Mouse (Mus musculus) fibroblast of lung, adult 2 months (primary cell): ENCODE measurements around the gene Dcpp1.
A peak's percentile ranks its signal among the peaks of the same experiment; 100 is the strongest.
"Not testable (repeated sequence)": the region's sequence is repeated elsewhere in the genome, so short reads cannot be mapped to it uniquely, and the experiment has no call there.

Source experiments
- DNase-seq: peaks from one replicate; pipeline ENCODE4 v3.0.0-alpha.2; 2011; ENCODE audit warnings: low read depth

Dcpp1 gene

DNA sequence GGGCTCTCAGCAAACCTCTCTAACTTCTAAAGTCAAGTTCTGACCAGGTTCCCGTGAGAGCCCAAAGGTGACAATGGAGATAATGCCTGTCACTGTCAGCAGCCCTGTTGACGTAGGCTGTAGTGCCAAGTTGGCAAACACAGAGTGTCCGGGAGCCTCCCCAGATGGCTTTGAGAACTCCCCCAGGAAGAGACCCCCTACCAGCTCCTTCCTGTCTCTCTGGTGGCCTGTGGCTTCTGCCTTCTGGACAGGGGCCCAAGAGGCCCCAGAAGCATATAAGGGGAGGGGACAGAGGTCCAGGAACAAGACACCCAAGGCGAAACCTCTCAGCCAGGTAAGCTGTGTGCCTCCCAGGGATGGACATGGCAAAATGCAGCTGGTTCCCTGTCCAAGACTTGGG, at the start of gene Dcpp1, which contains the start of gene Dcpp2:
Gene Dcpp1, plus strand, starts transcription at position 301 of the 400 bp plus-strand sequence.
Gene Dcpp2, plus strand, starts transcription at position 305 of the 400 bp plus-strand sequence.
- DNase-seq = not testable (repeated sequence)

DNA sequence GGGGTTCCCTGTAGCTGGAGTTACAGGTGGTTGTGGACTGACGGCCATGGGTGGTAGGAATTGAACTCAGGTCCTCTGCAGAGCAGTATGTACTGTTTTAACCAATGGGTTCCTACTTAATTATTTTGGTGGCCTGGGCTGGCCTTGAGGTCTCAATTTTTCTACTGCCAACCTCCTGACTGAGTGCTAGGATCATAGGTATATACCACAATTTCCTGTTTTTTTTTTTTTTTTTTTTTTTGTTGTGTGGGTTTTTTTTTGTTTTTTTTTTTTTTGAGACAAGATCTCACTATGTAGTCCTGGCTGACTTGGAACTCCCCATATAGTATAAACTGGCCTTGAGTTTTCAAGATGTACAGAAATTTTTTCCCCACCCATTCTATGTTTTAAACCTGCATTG, 49.5 kb upstream of the Dcpp1 start:
- no peak for DNase-seq

DNA sequence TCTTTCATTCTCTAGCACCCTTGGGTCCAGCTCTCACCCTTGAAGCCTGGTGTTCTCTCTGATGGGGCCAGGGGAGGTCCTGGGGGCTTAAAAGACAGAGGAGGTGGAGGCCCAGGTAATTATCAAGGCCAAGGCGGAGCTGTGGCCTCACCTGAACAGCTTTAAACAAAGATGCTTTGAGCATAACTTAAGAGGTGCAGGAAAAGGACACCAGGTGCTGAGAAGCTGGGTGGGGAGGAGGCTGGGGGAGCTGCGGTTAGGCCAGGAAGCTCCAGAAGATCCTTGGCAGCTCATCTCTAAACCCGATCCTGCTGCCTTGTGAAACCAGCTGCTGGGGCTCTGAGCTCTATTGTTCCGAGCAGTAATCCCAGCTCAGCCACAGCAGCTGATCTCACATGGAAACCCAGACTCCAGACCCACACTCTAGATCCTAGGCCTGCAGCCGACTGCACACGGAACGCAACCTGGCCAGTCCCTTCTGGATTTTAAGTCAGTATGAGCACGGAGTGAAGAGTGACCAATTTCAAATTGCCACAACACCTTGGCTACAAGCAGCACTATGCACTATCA, 44.6 kb upstream of the Dcpp1 start, which contains the start of gene Prss33:
Gene Prss33, minus strand, starts transcription at position 51 of the 570 bp plus-strand sequence.
- DNase-seq = no peak

DNA sequence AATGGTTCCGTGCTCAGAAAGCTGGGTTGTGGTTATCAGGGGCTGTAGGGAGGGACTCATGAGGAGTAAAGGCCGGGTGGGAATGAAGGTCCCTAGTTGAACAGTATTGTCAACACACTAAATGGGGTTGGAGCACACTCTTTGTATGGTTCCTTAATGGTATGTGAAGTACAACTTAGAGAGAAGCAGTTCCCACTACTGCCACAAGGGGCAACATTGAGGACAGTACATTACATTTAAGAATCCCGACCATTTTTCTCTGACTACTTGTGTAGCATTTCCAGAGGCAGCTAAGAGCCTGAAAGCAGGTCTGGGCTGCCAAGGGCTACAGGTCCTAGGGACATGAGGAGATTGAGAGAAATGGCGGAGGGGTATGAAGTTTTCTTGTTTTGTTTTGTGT, 39.5 kb upstream of the Dcpp1 start:
- peak; percentile 28 for DNase-seq

DNA sequence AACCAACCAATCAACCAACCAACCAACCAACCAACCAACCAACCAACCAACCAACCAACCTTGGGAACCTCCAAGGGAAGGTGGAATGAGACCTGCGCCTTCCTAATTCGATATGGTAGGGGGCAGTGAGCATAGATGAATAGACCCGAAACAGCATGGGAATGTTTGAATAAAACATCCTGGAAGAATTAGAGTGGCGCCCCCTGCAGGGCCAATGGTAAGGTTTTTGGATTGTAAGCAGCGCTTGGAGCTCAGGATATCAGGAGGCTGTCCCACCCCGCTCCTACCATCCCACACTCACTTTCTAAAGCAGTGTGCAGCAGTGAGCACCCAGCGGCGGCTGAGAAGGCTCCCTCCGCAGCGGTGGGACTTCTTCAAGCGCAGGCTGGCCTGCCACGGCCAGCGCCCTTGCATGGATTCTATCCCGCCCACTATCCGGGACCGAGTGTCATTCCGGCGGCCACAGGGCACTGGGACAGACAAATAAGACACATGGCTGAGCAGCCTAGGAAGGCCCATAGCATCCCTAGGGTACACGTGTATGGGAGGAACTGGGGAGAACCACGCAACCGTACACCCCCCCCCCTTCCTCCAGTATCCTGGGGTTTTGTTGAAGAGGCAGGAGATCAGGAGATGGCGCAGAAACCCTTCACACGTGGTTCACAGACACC, 37.4 kb upstream of the Dcpp1 start:
- no peak for DNase-seq

DNA sequence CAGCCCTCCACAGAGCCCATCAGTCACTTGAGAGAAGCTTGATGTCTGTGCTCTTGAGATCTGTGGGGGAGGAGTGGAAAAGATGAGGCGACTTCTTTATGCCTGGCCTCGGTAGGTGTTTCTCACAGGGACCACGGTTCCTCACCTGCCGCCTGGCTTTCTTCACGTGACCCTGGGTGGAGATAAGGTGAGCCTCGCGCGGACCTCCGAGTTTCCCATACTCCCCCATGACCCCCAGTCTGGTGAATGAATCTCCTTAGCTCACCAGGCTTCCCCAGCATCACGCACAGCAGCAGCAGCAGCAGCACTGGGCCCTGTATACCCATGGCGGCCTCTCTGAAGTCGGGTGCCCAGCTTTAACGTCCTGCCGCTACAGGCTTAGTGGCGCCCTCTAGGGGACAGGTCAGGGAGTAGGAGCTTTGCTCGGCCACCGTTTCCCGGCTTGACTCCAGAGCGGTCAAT, 36.8 kb upstream of the Dcpp1 start, which contains the start of the genes Prss32 and Prss41:
Gene Prss32, plus strand, starts transcription at position 44 of the 462 bp plus-strand sequence.
Gene Prss41, minus strand, starts transcription at position 361 of the 462 bp plus-strand sequence.
- no peak for DNase-seq

DNA sequence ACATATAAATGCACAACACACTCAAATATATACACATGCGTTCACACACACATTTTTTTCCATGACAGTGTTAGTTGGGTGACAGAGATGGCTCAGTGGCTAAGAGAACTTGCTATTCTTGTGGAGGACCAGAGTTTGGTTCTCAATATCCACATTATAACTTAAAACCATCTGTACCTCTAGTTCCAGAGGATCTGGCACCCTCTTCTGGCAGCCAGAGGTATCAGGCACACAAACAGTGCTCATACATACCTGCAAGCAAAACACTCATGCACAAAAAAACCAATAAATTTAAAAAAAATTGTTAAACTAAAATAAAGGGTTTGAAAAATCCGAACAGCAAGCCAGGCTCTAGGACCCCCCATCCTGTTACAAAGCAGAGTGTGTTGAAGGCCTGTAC, 30.6 kb upstream of the Dcpp1 start:
- DNase-seq = no peak

DNA sequence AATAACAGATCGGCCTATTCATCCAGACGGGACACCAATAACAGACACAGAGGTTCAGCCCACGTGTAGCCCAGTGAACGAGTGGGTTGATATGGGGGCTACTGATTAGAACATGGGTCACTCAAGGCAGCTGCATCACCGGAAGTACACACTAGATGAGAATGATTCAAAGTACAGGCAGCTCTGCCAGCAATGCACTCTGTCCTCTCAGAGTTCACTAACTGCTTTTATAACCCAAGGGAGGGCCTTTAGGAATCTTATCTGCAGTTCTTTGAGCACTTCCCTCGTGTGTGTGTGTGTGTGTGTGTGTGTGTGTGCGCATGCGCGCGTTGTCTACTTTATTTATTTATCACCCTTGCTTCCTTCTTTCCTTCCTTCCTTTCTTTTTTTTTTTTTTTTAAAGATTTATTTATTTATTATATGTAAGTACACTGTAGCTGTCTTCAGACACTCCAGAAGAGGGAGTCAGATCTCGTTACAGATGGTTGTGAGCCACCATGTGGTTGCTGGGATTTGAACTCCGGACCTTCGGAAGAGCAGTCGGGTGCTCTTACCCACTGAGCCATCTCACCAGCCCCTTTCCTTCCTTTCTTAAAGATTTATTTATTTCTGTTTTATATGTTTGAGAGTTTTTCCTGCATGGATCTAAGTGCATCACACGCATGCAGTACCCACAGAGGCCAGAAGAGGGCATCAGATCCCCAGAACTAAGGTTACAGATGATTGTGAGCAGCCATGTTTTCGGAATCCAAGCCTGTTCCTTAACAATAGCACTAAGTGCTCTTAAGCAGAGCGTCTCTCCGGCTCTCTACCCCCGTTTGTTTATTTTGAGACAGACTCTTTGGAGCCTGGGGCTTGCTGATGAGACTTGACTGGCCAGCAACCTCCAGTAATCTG, 29.6 kb upstream of the Dcpp1 start:
- DNase-seq = peak; percentile 28

DNA sequence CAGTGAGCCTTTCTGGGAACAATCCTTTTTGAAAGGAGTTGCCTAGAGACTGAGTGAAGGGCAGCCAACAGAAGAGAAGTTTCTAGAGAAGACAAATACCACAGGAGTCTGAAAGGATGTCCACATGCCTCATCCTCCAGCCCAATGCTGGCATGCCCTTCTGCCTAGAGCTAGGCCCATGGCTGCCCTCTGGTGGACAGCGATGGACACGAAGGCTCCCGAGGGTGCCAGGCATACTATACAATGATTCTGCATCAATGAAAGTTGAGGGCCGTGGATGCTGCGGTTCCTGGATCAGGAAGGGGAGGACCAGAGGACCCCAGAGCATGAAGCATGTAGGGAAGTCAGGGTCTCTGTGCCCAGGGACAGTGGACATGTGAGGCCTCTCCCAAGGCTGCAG, 27.4 kb upstream of the Dcpp1 start:
- DNase-seq = no peak

DNA sequence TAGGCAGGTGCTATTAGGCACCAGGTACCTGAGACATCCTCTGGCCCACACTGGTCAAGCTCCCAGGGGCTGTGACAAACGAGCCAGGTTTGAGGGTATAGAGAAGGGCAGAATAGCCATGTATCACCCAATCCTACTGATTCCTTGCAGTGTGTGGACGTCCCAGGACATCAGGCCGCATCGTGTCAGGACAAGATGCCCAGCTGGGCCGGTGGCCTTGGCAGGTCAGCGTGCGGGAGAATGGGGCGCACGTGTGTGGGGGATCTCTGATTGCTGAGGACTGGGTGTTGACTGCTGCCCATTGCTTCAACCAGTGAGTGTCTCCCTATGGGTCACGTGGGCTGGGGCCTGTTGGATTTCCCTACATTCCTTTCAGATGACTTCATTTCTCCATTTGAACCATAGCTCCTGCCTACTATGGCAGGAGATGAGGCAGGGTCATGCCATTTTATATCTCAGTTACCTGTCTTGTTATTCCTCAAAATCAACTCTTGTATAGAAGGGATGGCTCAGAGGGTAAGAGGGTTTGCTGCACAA, 26.4 kb upstream of the Dcpp1 start:
- no peak for DNase-seq

DNA sequence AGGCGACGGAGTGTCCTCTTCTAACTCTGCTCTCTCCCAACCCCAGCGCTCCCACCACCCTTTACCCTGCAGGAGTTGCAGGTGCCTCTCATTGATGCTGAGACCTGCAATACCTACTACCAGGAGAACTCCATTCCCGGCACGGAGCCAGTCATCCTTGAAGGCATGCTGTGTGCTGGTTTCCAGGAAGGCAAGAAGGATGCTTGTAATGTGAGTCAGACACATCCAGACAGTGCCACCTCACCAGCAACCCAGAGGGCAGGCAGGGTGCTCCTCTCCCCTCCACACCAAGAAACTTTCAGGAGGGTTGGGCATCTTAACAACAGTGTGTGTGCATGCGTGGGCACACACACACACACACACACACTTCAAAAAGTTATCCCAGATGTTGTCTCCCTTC, 23.5 kb upstream of the Dcpp1 start:
- peak; percentile 19 for DNase-seq

DNA sequence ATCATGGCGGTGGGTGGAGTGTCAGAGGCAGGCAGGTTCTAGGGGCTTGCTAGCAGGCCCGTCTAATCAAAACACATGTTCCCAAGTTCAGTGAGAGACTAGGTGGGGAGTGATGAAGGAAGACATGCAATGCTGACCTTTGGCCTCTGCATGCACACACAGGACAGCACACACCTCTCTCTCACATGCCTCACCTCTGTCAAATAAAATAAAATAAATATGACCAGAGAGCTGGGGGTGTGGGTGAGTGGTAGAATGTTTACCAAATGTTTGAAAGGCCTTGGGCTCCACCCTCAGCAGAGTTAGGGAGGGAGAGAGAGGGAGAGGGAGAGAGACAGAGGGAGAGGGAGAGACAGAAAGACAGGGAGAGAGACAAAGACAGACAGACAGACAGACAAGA, 22.8 kb upstream of the Dcpp1 start:
- DNase-seq = no peak

DNA sequence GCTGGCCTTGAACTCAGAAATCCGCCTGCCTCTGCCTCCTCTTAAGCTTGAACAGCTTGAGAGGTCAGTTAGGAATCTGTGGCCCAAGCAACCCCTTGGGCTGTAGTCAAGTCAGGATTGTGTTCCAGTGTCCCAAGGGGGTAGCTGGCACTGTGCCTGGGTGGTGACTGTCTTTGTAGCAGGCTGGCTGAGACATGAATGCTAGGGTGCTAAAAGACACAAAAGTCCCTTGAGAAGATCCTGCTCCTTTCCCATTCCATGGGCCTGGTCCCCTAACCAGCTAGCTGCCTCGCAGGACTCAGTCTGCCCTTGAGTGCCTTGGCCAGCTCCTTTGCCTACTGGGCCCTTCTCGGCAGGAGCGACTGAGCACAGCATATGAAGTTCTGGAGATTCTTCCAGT, 17.8 kb upstream of the Dcpp1 start:
- DNase-seq = no peak

DNA sequence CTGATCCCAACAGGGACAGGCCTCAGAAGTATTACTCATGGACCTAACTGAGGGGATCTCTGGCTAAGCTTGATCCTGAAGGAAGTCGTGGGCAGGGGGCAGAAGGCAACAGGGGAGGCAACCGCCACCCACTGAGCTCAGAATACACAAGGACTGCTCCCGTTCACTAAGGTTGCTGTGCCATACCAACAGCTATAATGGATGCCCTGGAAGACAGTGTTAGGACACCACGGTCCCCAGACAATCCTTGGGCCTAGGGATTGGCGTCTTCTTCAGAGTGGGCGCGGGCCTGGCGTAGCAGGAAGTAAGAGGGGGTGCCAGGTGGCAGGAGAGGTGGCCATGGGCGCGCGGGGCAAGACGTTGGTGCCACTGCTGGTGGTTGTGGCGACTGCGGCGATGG, 12.9 kb upstream of the Dcpp1 start, which contains the start of gene Prss21:
Gene Prss21, plus strand, starts transcription at position 301 of the 400 bp plus-strand sequence.
- no peak for DNase-seq

DNA sequence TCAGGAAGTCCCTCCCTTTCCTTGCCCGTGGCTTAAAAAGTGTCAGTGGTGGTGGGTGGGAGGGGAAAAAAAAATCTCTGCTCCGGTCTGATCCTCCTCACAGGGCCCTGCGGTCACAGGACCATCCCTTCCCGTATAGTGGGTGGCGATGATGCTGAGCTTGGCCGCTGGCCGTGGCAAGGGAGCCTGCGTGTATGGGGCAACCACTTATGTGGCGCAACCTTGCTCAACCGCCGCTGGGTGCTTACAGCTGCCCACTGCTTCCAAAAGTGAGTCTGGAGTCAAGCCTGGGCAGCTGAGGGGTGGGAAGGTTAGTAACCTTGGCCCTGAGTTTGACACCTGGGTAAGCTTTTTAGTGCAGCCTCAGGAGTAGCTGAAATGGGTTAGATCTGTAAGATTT, 12.2 kb upstream of the Dcpp1 start:
- DNase-seq = no peak

DNA sequence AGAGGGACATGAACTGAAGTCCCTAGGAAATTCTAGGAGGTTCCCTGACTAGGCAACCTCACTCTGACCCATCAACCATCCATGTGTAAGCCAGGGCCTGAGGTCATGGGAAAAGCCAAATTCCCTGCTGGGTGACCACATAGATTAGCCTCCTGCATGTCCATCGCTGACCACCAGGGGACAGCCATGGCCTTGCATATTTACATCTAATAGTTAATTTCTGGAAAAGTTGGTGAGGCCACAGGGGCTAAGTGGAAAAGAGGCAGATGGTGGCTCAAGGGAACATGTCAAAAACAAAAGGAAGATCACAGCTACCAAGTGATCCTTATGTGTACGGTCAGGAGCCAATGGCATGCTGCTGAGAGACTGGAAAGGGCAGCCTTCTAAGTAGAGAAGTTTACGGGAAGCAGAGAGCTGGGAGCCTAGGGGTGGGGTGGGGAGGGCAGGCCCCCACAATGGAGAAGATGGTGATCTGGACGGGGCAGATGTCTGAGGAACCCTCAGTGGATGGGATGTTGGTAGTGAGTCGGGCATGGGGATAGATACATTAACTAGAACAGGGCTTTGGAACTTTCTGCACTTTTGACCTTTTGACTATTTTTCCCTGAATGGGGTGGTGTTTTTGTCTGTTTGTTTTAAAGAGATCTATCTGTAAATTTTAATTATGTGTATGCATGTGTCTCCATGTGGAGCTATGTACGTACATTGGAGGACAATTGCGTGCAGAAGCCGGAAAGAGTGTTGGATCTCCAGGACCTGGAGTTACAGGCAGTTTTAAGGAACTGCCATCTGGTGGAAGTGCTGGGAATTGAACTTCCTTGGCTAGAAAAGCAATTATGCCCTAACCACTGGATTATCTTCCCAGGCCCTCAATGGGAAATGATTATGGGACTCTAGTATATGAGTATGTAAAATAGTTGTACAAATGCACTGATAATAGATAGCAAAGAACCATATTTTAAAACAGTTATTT, 6.5 kb upstream of the Dcpp1 start:
- peak; percentile 32 for DNase-seq

DNA sequence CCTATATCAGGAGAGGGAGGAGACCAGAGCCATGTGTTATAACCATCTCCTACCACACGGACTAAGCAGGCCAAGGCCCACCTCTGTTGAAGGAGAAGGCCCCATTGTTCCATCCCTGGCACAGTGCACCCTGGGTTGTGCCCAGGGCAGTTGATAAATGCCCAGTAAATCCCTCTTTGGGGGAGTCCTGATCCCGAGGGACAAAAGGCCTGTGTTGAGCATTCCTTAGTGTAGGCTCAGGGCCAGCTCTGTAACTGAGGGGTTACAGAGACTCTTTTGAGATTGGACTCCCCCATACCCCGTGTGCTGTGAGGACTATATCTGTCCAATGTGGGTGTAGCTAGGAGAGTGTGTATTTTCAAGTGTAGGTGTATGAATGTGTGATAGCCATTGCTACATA, 3.9 kb upstream of the Dcpp1 start:
- no peak for DNase-seq

DNA sequence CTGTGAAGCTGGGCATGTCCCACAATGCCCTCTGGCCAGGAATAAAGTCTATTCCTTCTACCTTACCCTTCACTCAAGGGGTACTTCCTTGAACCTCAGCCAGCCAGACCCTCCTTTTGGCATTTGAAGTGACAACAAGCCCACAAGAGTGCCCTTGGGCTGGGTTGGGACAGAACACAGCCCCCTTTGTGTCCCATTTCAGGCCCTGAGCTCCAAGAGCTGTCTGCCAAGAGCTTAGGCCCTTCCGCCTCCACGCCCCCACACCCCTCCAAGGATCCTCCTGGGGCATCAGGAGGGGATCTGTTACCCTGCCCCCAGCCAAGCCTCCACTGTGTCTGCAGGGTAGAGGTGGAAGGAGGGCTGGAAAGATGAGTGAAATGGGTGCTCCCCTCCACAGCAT, 3.5 kb upstream of the Dcpp1 start:
- no peak for DNase-seq

DNA sequence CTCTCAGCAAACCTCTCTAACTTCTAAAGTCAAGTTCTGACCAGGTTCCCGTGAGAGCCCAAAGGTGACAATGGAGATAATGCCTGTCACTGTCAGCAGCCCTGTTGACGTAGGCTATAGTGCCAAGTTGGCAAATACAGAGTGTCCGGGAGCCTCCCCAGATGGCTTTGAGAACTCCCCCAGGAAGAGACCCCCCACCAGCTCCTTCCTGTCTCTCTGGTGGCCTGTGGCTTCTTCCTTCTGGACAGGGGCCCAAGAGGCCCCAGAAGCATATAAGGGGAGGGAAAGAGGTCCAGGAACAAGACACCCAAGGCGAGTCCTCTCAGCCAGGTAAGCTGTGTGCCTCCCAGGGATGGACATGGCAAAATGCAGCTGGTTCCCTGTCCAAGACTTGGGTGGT, 36.5 kb downstream of the Dcpp1 start, which contains the start of gene Dcpp3:
Gene Dcpp3, plus strand, starts transcription at position 301 of the 400 bp plus-strand sequence.
- not testable (repeated sequence) for DNase-seq

DNA sequence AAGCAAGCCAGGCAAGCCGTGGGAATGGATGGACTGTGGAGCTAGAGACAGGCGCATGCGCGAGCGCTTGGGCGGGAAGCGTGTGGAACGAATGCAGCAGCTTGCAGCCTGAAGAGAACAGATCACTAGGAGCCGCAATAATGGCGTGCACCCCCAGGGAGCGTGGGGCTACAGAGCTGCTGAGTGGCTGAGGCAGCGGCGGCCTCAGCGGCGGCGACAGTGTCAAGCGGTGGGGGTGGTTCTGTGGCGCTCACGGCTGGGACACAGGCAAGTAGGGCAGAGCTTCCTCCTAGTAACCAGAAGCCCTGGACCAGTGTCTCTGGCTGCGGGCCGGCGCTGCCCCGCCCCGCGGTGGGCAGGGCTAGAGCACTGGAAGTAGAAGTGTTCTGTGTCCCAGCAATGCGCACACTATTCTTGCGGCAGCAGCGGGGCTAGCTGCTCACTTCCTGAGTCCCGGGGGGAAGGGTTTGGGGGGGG, 43.9 kb downstream of the Dcpp1 start:
- peak; percentile 82 for DNase-seq

DNA sequence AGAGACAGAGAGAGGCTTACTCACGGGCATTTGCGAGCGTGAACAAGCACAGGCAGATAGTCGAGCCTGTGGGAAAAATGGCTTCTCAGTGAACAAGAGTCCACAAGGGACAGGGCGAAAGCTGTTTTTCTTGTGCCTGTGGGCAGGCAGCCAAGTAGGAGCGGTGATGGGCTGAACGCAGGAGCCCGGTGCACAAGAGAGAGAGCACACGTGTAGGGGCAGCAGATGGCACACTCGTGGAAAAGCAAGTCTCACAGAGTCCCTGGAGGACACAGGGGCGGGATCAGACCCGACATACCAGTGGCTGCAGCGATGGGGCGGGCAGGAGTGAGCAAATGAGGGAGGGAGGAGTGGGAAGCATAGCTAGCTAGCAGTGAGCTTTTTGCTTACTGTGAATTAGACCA, 44.4 kb downstream of the Dcpp1 start:
- peak; percentile 23 for DNase-seq
